Mouse (Mus musculus): ENCODE measurements at regions not wholly inside any gene's neighbourhood (a gene's known extent, or its start where the extent isn't known, plus 50 kb on each side); places are given as distances from the start of the nearest gene placed in this dataset.

DNA sequence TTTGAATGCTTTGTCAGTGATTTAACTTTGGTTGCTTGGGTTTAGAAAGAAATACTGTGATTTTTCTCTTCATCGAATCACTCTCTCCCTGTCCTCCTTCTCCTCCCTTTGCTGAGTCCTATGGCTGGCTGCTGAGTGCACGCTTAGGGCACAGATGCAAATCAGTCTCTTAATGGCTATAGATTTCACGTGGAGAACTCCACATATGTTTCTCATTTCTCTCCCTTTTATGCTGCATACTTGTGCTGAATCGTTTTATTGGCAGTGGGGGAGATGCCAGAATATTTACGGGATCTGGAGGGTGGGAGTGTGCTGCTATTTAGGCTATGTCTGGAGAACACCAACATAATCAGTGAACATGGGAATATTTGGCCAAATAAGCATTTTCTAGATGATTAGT, 118.8 kb upstream of the Rnd3 start:
- no peak for TF ChIP-seq CTCF (IDR thresholded peaks at IDR 0.05 in 2 of 3, conservative IDR thresholded peaks at IDR 0.05 in 1 of 3; ENCODE audit: control insufficient read depth in 1 of 3, insufficient read depth in 1 of 3, low read depth in 2 of 3, low read length in 3 of 3, poor library complexity in 1 of 3, severe bottlenecking in 1 of 3)
- TF ChIP-seq TAL1 (IDR thresholded peaks at IDR 0.05; ENCODE audit: low read length): no peak
- TF ChIP-seq POLR2A (IDR thresholded peaks at IDR 0.05; ENCODE audit: control insufficient read depth in 1 of 2, insufficient read depth in 1 of 2, low read depth in 1 of 2, low read length in 2 of 2, poor library complexity in 1 of 2): no peak
- no peak for TF ChIP-seq E2F4 (IDR thresholded peaks at IDR 0.05; ENCODE audit: borderline replicate concordance, low read depth, low read length)
- TF ChIP-seq POLR2AphosphoS5 (IDR thresholded peaks at IDR 0.05; ENCODE audit: borderline replicate concordance, low read depth, low read length): no peak
- TF ChIP-seq EP300 (IDR thresholded peaks at IDR 0.05; ENCODE audit: low read depth in 1 of 2, low read length in 2 of 2): no peak
- TF ChIP-seq MAX (IDR thresholded peaks at IDR 0.05; ENCODE audit: low read length): no peak
- TF ChIP-seq MEF2A (IDR thresholded peaks at IDR 0.05; ENCODE audit: extremely low read depth, insufficient replicate concordance, low read depth, low read length, poor library complexity, severe bottlenecking): no peak
- no peak for TF ChIP-seq SMC3 (IDR thresholded peaks at IDR 0.05; ENCODE audit: low read depth, low read length)
- TF ChIP-seq GABPA (IDR thresholded peaks at IDR 0.05; ENCODE audit: low read depth, low read length): no peak
- no peak for TF ChIP-seq CHD2 (IDR thresholded peaks at IDR 0.05; ENCODE audit: low read length)
- no peak for TF ChIP-seq NELFE (IDR thresholded peaks at IDR 0.05; ENCODE audit: low read depth, low read length)
- TF ChIP-seq NRF1 (IDR thresholded peaks at IDR 0.05; ENCODE audit: insufficient read depth, low read depth, low read length, poor library complexity, severe bottlenecking): no peak

All from MEL (cell line).